Mouse (Mus musculus) spleen, postnatal 36 days (tissue): ENCODE data around the gene Gm12886.

Source experiments
- DNase-seq, 2 experiments: peaks; one replicate each; pipeline ENCODE4 v3.0.0; 2022; ENCODE audit warnings: low spot score in 2 of 2, mixed read lengths in 1 of 2

The Gm12886 gene

DNA sequence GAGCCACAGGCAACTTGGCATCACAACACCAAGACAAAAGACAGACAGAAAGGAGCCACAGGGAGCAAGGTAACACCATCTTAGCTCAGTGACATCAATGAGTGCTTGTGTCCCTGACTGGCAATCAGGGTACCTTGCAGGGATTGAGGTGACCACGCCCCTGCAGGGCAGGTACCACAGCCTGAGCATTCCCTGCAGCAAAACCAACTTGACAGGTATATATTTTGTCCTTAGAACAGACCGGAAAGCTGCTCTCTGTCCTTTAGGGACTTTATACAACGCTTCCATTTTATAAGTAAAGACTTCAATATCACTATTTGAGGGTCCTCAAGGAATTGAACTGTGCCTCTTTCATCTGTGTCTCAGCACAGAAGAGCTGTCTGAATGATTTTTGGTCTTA, at the start of gene Gm12886:
Gm12886 (minus strand) TSS at position 101 of the 400 bp plus-strand sequence.
- DNase-seq: no peak
